Mouse (Mus musculus) erythroblast, embryonic 14.5 days (primary cell): ENCODE results near the gene Dgkh. TPM values are rescaled to one million over a fixed set of nuclear protein-coding genes. Genes with fewer than 3 reads are reported as not detected.

Experiments
- H3K27me3 ChIP-seq: 2 replicates; pipeline ENCODE4 v1.6.1; 2012; ENCODE audit warnings: inconsistent platforms; ENCODE audit not compliant: control insufficient read depth
- H3K36me3 ChIP-seq: 2 replicates; pipeline ENCODE4 v1.6.1; 2012; ENCODE audit warnings: mild to moderate bottlenecking, inconsistent platforms; ENCODE audit not compliant: control insufficient read depth
- H3K4me1 ChIP-seq: 2 replicates; pipeline ENCODE4 v1.6.1; 2012; ENCODE audit warnings: inconsistent platforms; ENCODE audit not compliant: control insufficient read depth
- H3K4me3 ChIP-seq: replicated peaks from 2 replicates; pipeline ENCODE3; 2012; ENCODE audit warnings: moderate library complexity, mild to moderate bottlenecking, inconsistent platforms
- H3K9me3 ChIP-seq: 2 replicates; pipeline ENCODE4 v1.6.1; 2012; ENCODE audit warnings: low read length, inconsistent platforms, mixed read lengths; ENCODE audit not compliant: control insufficient read depth
- GATA1 ChIP-seq: IDR thresholded peaks from 2 replicates; pipeline ENCODE4 v1.6.1; 2012; ENCODE audit warnings: low read length, inconsistent platforms, mixed read lengths
- TAL1 ChIP-seq: IDR thresholded peaks from 3 replicates; pipeline ENCODE4 v1.6.1; 2012; ENCODE audit warnings: low read length, inconsistent platforms, mixed read lengths
- polyA plus RNA-seq: library from polyadenylated mRNA; stranded (reverse); fragments of >175 nt; gene quantifications from 2 replicates; pipeline ENCODE4 v1.2.3, GENCODE M21; 2012

Dgkh gene
- polyA plus RNA-seq, 1 experiment = not detected

DNA sequence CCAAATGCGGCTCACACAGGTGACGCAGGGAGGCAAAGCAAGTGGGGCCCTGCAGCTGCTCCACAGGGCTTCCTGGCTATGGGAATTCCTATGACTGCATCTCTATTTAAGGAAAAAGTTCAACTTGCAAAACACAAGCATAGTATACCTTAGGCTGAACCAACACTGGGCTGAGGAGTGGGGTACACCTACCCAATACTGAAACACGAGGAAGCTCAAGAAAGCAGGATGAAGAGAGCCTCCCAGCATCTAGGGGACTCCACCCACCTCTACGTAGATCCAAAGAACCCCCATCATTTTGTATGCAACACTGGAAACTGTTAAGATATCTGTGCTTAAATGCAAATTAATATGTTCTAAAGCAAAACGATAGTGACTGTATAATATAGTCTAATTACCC, 64.8 kb downstream of the Dgkh start:
- no peaks in the 10 kb centered on the region for H3K4me1 ChIP-seq
- no peak overlapping the region for H3K4me3 ChIP-seq
- no peaks in the 10 kb centered on the region for H3K36me3 ChIP-seq
- TF ChIP-seq TAL1 (no peak), GATA1 (no peak)
- H3K27me3 ChIP-seq = no peaks in the 10 kb centered on the region
- no peaks in the 10 kb centered on the region for H3K9me3 ChIP-seq

DNA sequence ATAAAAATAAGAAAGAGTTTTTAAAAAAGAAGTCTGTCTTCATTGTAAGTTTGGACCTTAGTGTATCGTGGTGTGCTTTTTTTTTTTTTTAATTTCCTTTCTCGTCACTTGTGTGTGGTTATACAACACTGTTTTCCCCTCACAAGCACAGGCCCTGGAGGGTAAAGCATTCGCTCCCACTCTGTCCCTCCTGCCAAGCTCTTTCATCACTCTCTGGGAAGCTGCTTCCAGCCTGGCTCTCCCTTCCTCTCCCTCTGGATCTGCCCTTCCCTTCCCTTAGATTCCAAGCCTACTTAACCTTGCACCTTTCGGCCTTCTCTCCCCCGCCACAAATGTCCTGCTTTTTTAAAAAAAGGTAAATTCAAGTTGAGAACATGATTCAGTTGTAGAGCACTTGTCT, 69.9 kb downstream of the Dgkh start:
- H3K36me3 ChIP-seq = no peaks in the 10 kb centered on the region
- TF ChIP-seq GATA1 (no peak), TAL1 (no peak)
- H3K4me1 ChIP-seq = no peaks in the 10 kb centered on the region
- no peak overlapping the region for H3K4me3 ChIP-seq
- H3K9me3 ChIP-seq = no peaks in the 10 kb centered on the region
- no peaks in the 10 kb centered on the region for H3K27me3 ChIP-seq

DNA sequence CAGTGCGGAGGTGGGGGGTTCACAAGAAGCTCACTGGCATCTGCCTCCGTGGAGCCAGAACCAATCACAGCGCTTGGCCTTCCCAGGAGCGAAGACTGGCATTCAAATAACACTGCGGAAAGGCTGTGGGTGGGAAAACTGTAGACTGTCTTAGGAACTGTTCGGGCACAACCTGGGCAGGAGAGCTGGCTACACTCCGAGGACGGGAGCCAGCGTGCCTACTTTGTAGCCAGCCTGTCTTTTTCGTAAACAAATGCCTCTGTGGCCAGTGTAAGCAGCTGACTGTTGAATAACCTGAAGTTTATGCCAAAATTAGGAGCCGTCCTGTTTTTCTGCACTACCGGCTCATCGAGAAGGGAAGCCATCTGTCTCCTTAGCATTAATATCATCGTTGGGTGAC, 71.1 kb downstream of the Dgkh start:
- no peak overlapping the region for H3K4me3 ChIP-seq
- H3K9me3 ChIP-seq = no peaks in the 10 kb centered on the region
- H3K36me3 ChIP-seq = no peaks in the 10 kb centered on the region
- TF ChIP-seq TAL1 (no peak), GATA1 (no peak)
- H3K4me1 ChIP-seq = no peaks in the 10 kb centered on the region
- H3K27me3 ChIP-seq = no peaks in the 10 kb centered on the region

DNA sequence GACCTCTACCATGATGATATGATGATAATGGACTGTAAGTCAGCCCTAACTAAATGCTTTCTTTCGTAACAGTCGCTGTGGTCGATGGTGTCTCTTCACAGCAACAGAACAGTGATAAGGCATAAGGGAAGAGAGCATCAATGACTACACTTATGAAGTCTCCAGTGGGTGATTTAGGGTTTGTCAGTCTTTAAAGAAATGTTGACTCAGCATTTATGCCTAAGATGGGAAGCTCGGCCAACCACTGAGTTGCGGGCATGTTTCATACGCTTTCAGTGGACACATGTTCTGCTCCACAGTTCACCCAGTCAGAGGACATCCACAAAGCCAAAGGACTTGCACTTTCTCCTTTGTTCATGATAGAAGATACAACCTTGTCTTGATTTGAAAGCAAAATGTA, 73.9 kb downstream of the Dgkh start:
- H3K4me1 ChIP-seq = no peaks in the 10 kb centered on the region
- H3K9me3 ChIP-seq = no peaks in the 10 kb centered on the region
- H3K36me3 ChIP-seq = no peaks in the 10 kb centered on the region
- H3K27me3 ChIP-seq = no peaks in the 10 kb centered on the region
- H3K4me3 ChIP-seq = no peak overlapping the region
- TF ChIP-seq GATA1 = no peak
- TF ChIP-seq TAL1 = no peak

DNA sequence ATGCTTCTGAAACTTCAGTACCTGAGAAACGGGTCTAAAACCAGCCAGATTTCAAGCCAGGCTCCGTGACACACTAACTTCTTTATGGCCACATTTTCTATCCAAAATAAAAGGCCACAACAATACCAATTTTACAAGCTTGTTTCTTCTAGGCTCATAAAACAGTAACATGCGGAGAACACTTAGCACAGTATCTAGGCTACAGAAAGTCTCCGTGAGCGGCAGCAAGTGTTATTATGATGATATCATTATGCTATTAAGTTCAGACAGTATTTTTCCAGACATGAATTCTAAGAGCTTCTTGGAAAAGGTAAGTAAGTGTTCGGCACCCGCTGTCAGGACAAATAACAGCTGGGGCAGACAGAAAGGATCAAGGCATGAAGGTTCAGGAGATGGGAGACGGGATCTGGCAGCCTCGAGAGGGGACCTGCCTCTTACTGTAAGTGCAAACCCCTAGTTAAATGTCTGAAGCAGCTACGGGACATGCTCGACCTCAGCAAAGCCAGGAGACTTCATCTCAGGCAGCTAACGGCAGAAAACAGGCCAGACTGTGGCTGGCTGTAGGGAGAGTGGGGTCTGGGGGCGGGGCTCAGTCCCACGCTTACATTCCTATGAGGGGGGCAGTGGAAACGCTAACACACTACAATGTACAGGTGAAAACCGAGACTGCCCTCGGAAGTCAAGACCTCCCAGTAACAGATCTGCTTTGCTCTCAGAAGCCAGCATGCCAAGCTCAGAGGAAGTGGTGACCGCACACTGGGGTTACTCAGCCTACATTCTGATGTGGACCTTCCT, 75.5 kb downstream of the Dgkh start:
- Histone ChIP-seq H3K4me1 (no peaks in the 10 kb centered on the region), H3K9me3 (no peaks in the 10 kb centered on the region), H3K27me3 (no peaks in the 10 kb centered on the region), H3K4me3 (no peak overlapping the region), H3K36me3 (no peaks in the 10 kb centered on the region)
- no peak for TF ChIP-seq TAL1

DNA sequence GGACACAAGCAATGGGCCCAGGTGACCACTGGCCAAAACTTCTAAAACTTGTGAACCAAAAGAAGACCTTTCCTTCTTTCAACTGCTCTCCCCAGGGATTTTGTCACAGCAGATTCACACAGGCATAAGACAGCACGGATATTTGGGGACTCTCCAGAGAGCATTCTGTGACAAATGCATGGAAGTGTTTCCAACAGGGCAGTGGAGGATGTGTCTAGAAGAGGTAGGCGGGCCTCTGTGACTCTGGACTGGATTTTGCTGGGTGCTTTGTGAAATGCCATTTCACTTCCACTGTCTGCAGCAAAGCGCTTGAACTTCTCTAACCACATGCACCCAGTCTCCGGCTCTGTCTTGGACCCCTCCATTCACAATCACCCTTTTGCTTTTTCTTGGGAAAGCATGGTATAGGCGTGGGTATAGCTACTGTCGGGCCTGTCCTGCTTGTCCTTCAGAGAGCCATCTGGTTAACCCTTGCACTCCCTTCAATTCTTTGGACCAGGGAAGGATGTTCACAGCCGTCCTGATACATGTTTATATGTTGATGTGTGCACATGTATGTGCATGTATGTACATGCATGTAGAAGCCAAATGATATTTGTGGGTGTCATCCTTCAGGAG, 77.5 kb downstream of the Dgkh start:
- Histone ChIP-seq H3K27me3 (no peaks in the 10 kb centered on the region), H3K9me3 (no peaks in the 10 kb centered on the region), H3K4me1 (no peaks in the 10 kb centered on the region), H3K36me3 (no peaks in the 10 kb centered on the region), H3K4me3 (no peak overlapping the region)
- no peak for TF ChIP-seq TAL1
- TF ChIP-seq GATA1 = no peak

DNA sequence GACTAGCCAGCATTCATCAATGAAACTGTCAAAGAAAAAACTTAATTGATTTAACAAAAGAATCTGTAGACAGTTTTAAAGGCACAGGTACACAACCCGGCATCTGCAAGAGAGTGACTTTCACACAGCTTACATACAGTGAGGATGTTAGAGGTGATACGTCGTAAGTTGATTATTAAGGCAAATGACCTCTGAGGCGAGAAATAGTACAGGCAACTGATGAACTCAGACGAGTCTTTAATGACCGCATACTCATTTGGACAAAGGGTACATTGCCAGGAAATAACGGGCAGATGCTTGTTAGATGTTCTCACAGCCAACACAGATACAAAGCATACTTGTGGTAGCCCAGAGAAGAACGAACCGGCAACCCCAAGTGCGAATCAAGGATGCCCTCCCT, 78.4 kb downstream of the Dgkh start:
- H3K36me3 ChIP-seq = no peaks in the 10 kb centered on the region
- TF ChIP-seq GATA1 (no peak), TAL1 (no peak)
- H3K4me1 ChIP-seq = no peaks in the 10 kb centered on the region
- no peaks in the 10 kb centered on the region for H3K27me3 ChIP-seq
- no peak overlapping the region for H3K4me3 ChIP-seq
- H3K9me3 ChIP-seq = no peaks in the 10 kb centered on the region

DNA sequence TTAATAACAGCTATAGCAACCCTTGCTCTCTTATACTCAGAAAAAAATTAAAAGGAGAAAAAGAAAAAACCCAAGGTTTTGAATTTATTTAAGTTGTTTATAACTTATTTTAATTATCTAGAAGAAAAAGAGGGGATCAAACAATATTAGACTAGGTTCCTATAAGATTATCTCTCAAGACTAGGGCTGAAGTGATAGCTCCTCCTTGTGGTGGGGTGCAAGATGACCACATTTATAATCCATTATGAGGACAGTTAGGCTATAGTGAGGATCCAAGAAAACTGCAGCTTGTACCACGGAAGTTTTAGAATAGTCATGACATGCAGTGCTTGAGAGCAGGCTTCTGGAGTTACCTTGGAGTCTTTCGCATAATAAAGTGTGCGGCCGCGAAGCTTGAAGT, 79.2 kb downstream of the Dgkh start:
- Histone ChIP-seq H3K27me3 (no peaks in the 10 kb centered on the region), H3K4me3 (no peak overlapping the region), H3K4me1 (no peaks in the 10 kb centered on the region), H3K9me3 (no peaks in the 10 kb centered on the region), H3K36me3 (no peaks in the 10 kb centered on the region)
- TF ChIP-seq GATA1 (no peak), TAL1 (no peak)

DNA sequence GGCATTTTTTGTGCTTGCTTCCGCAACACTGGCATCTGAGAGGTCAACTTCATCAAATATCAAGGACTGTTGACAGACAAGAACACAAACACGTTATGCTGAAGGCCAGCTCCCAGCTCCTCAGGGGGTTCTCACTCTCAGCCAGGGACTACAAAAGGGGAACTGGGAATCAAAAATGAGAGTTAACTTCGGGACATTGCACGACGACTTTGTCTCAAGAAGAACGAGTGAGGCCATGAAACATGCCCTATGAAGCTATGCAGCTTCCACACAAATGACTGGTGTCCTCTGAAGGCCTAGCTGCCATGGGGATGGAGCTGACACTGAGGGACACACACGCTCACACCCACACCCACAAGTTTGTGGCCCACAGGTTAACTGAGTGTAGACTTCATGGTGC, 80.9 kb downstream of the Dgkh start:
- Histone ChIP-seq H3K27me3 (no peaks in the 10 kb centered on the region), H3K4me3 (no peak overlapping the region)
- TF ChIP-seq GATA1 = no peak
- TF ChIP-seq TAL1 = no peak

More for the DNA sequence above, 80.9 kb downstream of the Dgkh start:
- Histone ChIP-seq H3K36me3 (no peaks in the 10 kb centered on the region), H3K9me3 (0 out of 2 replicates have a peak, but pooled peaks cover 2% of the 10 kb centered on the region), H3K4me1 (no peaks in the 10 kb centered on the region)
